Mouse (Mus musculus): ENCODE results near the gene Sez6.

GRCm38 (mm10) chr11:78023607-78024006 lies 93.0 kb downstream of the Sez6 start:
- peak; percentile 39; the same call in 1 of the 2 replicates for TF ChIP-seq CTCF (IDR thresholded peaks at IDR 0.05; ENCODE audit: extremely low read depth, insufficient read length, insufficient replicate concordance, low read depth, low read length)
- no peak for TF ChIP-seq POLR2A (IDR thresholded peaks at IDR 0.05; ENCODE audit: low read depth, low read length)

Measured in small intestine, adult 2 months (tissue).